35 mouse cellular contexts compared by ENCODE assay signal in genomic region chr9:116346495-116346894, GRCm38 (mm10).
"Had no signal": no experiment of that assay in that cellular context is flagged by ENCODE, and none has a peak within 500 bp of the region (broad histone marks: within the 10 kb centered on the region; RNA-seq: fewer than 3 reads in every experiment).

No protein-coding gene starts in this region.

- ATAC-seq: hindbrain, embryonic 16.5 days; hindbrain, postnatal 0 days; inflammation-experienced regulatory T-cells, adult 6 months; intestine, embryonic 15.5 days; intestine, embryonic 16.5 days; intestine, postnatal 0 days had no signal

- H3K9me3 ChIP-seq: heart, embryonic 12.5 days; heart, embryonic 13.5 days; heart, embryonic 15.5 days; hindbrain, embryonic 10.5 days; hindbrain, embryonic 12.5 days; hindbrain, embryonic 13.5 days; hindbrain, embryonic 15.5 days; intestine, embryonic 15.5 days; kidney, embryonic 15.5 days had no signal

- H3K27me3 ChIP-seq: heart, embryonic 12.5 days; heart, embryonic 15.5 days; hindbrain, embryonic 12.5 days; hindbrain, embryonic 13.5 days; hindbrain, embryonic 15.5 days; intestine, embryonic 15.5 days; kidney, embryonic 15.5 days had no signal

- H3K9ac ChIP-seq: heart, embryonic 12.5 days; heart, embryonic 13.5 days; heart, embryonic 15.5 days; hindbrain, embryonic 12.5 days; hindbrain, embryonic 13.5 days; hindbrain, embryonic 14.5 days; hindbrain, embryonic 15.5 days; intestine, embryonic 15.5 days; kidney, embryonic 15.5 days had no signal

- H3K36me3 ChIP-seq: heart, embryonic 12.5 days; heart, embryonic 13.5 days; heart, embryonic 15.5 days; hindbrain, embryonic 10.5 days; hindbrain, embryonic 12.5 days; hindbrain, embryonic 13.5 days; hindbrain, embryonic 15.5 days; intestine, embryonic 15.5 days; kidney, embryonic 15.5 days had no signal

- H3K4me1 ChIP-seq: heart, embryonic 13.5 days; heart, embryonic 15.5 days; hindbrain, embryonic 10.5 days; intestine, embryonic 15.5 days had no signal

- H3K4me2 ChIP-seq: heart, embryonic 11.5 days; heart, embryonic 12.5 days; heart, embryonic 13.5 days; heart, embryonic 15.5 days; hindbrain, embryonic 12.5 days; hindbrain, embryonic 13.5 days; hindbrain, embryonic 14.5 days; hindbrain, embryonic 15.5 days; intestine, embryonic 15.5 days; kidney, embryonic 15.5 days had no signal

- H3K4me3 ChIP-seq: heart, embryonic 12.5 days; heart, embryonic 13.5 days; heart, embryonic 15.5 days; hindbrain, embryonic 10.5 days; hindbrain, embryonic 12.5 days; hindbrain, embryonic 13.5 days; hindbrain, embryonic 15.5 days; intestine, embryonic 15.5 days; kidney, embryonic 15.5 days; layer of hippocampus, adult 2 months; left cerebral cortex, adult 2 months had no signal

- H3K27ac ChIP-seq: heart, embryonic 13.5 days; heart, embryonic 15.5 days; hindbrain, embryonic 10.5 days; hindbrain, embryonic 12.5 days; hindbrain, embryonic 13.5 days; hindbrain, embryonic 14.5 days; hindbrain, embryonic 15.5 days; hindbrain, postnatal 0 days; intestine, embryonic 15.5 days; kidney, embryonic 15.5 days; kidney, postnatal 0 days; layer of hippocampus, adult 2 months; left cerebral cortex, adult 2 months had no signal

- DNase-seq: heart, postnatal 10 days; heart, postnatal 14 days; heart, postnatal 36 days; heart, postnatal 4 days; kidney, adult 11 months; kidney, adult 18-20 months; kidney, adult 2 months; kidney, adult 8-10 months; kidney, adult 9 months; kidney, postnatal 10 days; kidney, postnatal 14 days; kidney, postnatal 25 days; kidney, postnatal 36 days; kidney, postnatal 4 days; layer of hippocampus, adult 9-11 months; layer of hippocampus, postnatal 36 days had no signal
